Mouse (Mus musculus): ENCODE measurements around the gene Tmem150a.

Gene Tmem150a

GRCm38 (mm10) chr6:72374206-72374605, 19.0 kb downstream of the Tmem150a start:
- DNase-seq (ENCODE audit: low read depth), result no peak

GRCm38 (mm10) chr6:72374820-72375563, 19.7 kb downstream of the Tmem150a start:
- DNase-seq (ENCODE audit: low read depth), result no peak

DNA sequence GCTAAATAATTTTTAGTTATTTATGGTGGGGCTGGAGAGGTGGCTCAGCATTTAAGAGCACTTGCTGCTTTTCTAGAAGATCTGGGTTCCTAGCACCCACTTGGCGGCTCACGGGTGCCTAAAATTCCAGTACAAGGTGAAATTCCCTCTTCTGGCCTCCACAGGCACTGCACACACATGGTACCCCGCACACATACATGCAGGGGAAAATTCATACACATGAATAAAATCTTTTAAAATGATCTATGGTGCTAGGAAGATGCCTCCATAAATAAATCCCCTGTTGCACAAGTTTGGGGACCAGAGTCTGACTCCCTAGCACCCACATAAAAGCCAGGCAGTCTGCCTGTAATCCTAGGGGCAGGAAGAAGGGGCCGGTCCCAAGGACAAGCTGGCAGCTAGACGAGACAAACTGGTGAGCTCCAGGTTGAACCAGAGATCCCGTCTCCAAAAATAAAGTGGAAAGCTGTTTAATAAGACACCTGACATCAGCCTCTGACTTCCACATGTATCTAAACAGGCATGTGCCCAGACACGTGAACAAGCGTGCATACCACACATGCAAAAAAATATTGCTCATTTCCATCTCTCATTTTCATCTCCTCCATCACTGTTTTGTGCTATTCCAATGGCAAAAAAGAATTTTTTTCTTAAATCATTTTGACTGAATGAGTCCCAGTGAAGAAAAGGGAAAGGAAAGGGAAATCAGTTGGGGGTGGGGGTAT, 23.4 kb downstream of the Tmem150a start:
- DNase-seq (ENCODE audit: low read depth), result no peak

- DNase-seq (ENCODE audit: low read depth), result no peak
Measured at GRCm38 (mm10) chr6:72379377-72380130, 24.3 kb downstream of the Tmem150a start.

DNA sequence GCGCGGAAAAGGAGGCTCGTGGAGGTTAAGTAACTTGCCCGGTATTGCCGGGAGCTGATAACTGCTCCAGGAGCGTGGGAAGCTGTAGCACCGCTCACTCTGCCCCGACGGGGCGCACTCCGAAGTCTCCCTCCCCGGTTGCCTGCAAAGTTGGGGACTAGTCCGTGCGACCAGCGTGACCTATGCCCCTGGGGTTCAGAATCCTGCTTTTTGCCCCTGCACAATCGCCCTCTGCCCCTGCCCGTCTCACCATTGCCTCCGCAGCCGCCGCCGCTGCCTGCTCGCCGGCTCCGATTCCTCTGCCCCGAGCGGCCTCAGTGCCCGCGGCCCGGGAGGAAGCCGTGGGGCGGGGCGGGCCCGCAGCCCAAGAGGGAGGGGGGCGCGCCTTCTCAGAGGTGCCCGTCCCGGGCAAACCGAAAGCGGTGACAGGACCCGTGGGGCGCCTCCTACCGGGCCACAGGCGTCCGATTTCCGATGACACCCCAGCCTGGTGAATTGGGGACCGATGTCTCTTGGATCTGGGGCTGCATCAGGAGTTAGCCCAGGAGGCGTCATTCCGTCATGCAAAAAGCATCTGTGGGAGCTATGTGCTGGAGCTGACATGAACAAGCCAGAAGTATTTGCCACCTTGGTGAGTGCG, 25.0 kb downstream of the Tmem150a start, which contains the start of gene Vamp5:
Gene Vamp5 (minus strand): TSS at position 338 of the 640 bp plus-strand sequence.
- DNase-seq (ENCODE audit: low read depth), result peak; percentile 37

DNA sequence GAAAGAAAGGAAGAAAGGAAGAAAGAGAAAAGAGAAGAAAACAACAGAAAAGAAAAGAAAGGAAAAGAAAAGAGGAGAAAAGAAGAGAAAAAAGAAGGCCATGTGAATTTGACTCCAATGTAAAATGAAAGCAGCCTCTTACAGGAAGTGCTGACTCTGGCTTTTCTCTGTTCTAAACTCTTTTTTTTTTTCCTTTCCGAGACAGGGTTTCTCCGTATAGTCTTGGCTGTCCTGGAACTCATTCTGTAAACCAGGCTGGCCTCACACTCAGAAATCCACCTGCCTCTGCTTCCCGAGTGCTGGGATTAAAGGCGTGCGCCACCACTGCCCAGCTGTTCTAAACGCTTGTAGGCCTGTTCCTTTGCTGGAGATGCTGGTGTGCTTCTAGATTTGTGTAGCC, 27.2 kb downstream of the Tmem150a start:
- DNase-seq (ENCODE audit: low read depth), result no peak

DNA sequence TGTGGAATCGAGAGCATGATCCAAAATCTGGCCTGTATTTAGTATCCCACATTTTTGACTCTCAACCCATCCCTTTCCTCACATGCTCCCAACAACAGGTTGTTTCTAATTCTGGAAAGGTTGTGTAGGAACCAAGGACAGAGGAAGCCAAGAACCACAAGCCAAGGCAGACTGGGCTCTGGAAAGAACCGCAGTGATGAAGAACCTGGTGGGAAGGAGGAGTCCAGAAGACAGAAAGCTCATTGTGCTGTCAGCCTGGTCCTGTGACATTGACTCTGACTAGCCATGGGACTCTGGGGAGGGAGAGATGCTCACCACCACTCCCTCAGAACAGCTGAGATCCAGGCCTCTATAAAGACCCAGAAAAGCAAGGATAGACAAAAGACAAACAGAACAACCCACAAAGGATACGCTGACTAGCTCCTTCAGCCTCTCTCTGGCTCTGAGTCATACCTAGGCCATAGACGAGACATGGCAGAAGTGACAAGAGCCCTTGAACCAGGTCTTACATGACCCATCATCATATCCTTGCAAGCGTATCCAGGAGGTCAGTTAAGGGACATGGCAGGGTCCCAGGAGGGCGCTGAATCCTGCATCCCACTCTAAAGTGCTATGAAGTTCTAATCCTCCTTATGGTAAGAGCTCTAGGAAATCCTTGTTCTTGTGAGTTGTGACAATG, 28.0 kb downstream of the Tmem150a start:
- DNase-seq (ENCODE audit: low read depth), result peak; percentile 79

DNA sequence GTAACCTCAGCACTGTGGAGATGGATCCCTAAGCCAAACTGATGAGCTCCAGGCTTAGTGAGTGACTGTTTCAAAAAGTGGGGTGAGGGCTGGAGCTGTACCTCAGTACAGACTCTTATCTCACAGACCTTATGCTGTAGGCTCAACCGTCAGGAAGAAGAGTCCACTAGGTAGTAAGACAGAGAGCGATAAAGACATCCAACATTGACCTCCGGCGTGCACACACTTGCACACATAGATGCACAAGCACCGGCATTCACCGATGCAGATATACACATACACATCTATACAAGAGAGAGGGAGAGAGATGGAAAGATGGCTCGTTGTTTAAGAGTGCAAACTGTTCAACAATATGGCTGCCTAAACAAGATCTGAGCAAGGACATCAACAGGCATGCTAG, 28.7 kb downstream of the Tmem150a start:
- DNase-seq (ENCODE audit: low read depth), result no peak

GRCm38 (mm10) chr6:72385258-72385657, 30.0 kb downstream of the Tmem150a start:
- DNase-seq (ENCODE audit: low read depth), result no peak

DNA sequence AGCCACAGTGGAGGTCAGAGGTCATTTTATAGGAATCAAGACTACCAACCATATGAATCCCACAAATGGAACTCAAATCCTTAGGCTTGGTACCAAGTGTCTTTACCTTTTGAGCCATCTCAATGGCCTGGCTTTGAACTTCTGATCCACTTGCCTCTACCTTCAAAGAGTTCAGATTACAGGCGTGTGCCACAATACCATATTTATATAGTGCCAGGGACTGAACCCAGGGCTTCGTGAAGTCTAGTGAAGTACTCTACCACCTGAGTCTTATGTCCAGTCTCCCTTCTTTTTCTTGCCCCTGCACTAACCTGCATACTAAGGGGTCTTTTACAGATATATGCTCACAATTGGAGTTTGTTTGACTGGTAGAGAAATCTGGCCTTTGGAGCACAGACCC, 31.3 kb downstream of the Tmem150a start:
- no peak for DNase-seq (ENCODE audit: low read depth)

GRCm38 (mm10) chr6:72387816-72388215, 32.6 kb downstream of the Tmem150a start:
- DNase-seq (ENCODE audit: low read depth), result no peak

DNA sequence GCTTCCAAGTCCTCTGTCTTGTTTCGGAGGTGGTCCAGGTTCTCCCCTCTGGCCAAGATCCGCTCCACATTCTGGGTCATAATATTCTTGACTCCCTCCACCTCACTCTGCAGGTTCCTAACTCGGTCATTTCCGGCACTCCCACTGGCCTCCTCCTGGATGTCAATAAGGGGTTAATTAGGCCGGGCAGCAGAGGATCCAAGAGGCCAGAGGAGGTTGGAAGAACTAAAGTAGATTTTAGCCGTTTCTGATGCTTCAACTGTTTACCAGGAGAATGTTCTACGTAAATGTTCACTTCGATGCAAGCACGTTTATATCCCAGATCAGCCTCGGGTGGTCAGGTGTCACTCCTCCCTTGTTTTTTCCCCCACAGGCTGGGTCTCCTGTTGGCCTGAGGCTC, 33.0 kb downstream of the Tmem150a start:
- no peak for DNase-seq (ENCODE audit: low read depth)

- no peak for DNase-seq (ENCODE audit: low read depth)
Measured at GRCm38 (mm10) chr6:72388791-72389329, 33.6 kb downstream of the Tmem150a start.

DNA sequence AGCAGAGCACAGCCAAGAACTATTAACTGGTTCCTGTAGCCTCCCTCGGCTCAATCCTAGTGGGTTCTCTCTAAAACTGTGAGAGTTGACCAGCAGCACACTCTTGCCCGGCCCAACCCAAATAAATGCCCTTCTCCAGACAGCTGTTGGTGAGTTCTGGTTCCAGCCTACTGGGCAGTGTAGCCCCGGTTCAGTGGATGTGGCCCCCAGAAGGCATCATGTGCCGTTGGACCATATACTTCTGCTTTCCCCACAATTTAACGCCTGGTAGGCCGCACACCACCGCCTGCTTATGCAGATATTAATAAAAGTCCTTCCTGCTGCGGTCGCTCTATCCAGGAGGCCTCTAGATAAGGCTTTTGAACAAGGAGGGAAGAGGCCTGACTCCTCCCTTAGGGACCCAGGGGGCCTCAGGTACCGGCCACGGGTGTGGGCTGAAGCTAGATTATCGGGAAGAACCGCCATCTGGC, 34.3 kb downstream of the Tmem150a start:
- DNase-seq (ENCODE audit: low read depth), result no peak

GRCm38 (mm10) chr6:72389941-72390771, 34.9 kb downstream of the Tmem150a start, which contains the start of gene Vamp8:
Gene Vamp8 (minus strand): TSS chr6:72390703.
- DNase-seq (ENCODE audit: low read depth), result peak; percentile 68

DNA sequence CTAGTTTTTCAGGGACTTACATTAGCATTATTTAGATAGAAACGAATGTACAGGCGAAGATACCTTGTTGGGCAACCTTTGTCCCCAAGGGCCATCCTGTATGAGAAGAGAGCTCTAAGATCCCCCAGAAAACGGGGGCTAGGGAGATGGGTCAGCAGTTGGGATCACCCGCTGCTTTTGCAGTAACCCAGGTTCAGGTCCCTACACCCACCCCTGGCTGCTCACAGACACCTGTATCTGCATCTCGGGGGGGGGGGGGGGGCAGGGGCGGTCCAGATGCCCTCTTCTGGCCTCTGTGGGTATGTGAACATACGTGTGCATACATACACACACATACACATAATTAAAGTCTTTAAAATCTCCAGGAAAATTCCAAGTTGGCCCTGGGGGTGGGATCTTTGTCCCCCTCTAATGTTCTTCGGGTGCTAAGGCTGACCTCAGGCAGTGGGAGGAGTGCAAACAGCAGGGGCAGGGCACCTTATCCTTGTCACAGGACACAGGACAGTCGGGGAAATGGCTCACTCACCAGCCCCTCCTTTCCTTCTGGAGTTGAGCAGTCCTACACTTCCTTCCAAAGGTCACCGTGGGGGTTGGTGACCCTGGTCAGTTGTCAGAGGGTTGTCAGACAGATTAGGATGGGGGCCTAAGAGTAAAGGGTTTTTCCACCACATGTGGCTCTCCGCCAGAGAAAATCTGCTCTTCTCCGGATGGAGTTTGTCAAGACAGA, 35.7 kb downstream of the Tmem150a start:
- no peak for DNase-seq (ENCODE audit: low read depth)

- DNase-seq (ENCODE audit: low read depth), result no peak
Measured at GRCm38 (mm10) chr6:72392341-72392740, 37.1 kb downstream of the Tmem150a start.

GRCm38 (mm10) chr6:72396837-72397251, 41.6 kb downstream of the Tmem150a start:
- no peak for DNase-seq (ENCODE audit: low read depth)

DNA sequence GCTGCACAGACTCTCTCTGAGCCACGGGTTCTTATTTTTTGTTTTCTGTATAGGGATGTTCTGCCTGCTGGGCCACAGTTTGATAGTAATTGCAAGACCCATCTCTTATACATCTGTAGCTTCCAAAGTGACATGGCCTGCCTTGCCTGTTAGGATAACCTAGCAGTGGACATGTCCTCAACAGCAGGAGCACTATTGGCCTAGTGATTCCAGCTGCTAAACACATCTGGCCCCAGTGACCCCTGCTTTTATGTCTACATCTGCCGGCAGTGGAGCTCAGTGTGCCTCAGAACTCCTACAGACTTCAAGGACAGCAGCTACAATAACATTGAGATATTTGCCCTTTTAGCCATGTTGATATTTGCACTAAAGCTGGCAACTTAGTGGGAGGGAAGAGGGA, 44.7 kb downstream of the Tmem150a start:
- no peak for DNase-seq (ENCODE audit: low read depth)
